Mouse (Mus musculus): ENCODE results near the gene Flt1.
A peak's percentile ranks its signal among the peaks of the same experiment; 100 is the strongest.
"Not testable (repeated sequence)": the region's sequence is repeated elsewhere in the genome, so short reads cannot be mapped to it uniquely, and the experiment has no call there.

Gene Flt1

GRCm38 (mm10) chr5:147607256-147607975 lies 118.4 kb downstream of the Flt1 start:
- DNase-seq (ENCODE audit: low read depth) = no peak

GRCm38 (mm10) chr5:147606751-147607150 lies 119.1 kb downstream of the Flt1 start:
- DNase-seq (ENCODE audit: low read depth) = no peak

- no peak for DNase-seq (ENCODE audit: low read depth)
Observed at GRCm38 (mm10) chr5:147601460-147602360, 124.1 kb downstream of the Flt1 start.

GRCm38 (mm10) chr5:147597825-147598224 lies 128.0 kb downstream of the Flt1 start:
- no peak for DNase-seq (ENCODE audit: low read depth)

- peak; percentile 31 for DNase-seq (ENCODE audit: low read depth)
Observed at GRCm38 (mm10) chr5:147589814-147590213, 136.0 kb downstream of the Flt1 start.

GRCm38 (mm10) chr5:147585070-147585469 lies 140.7 kb downstream of the Flt1 start:
- DNase-seq (ENCODE audit: low read depth) = no peak

GRCm38 (mm10) chr5:147584648-147585047 lies 141.2 kb downstream of the Flt1 start:
- DNase-seq (ENCODE audit: low read depth) = no peak

GRCm38 (mm10) chr5:147583702-147584298 lies 142.0 kb downstream of the Flt1 start:
- peak; percentile 56 for DNase-seq (ENCODE audit: low read depth)

- no peak for DNase-seq (ENCODE audit: low read depth)
Observed at GRCm38 (mm10) chr5:147580181-147580580, 145.6 kb downstream of the Flt1 start.

GRCm38 (mm10) chr5:147579691-147580090 lies 146.1 kb downstream of the Flt1 start:
- no peak for DNase-seq (ENCODE audit: low read depth)

- DNase-seq (ENCODE audit: low read depth) = no peak
Observed at GRCm38 (mm10) chr5:147579148-147579547, 146.7 kb downstream of the Flt1 start.

GRCm38 (mm10) chr5:147577003-147577402 lies 148.8 kb downstream of the Flt1 start:
- DNase-seq (ENCODE audit: low read depth) = no peak

- peak; percentile 25 for DNase-seq (ENCODE audit: low read depth)
Observed at GRCm38 (mm10) chr5:147574517-147574916, 151.3 kb downstream of the Flt1 start.

GRCm38 (mm10) chr5:147573555-147573954 lies 152.3 kb downstream of the Flt1 start:
- DNase-seq (ENCODE audit: low read depth) = no peak

GRCm38 (mm10) chr5:147572695-147573094 lies 153.1 kb downstream of the Flt1 start:
- DNase-seq (ENCODE audit: low read depth) = no peak

GRCm38 (mm10) chr5:147566335-147566734 lies 159.5 kb downstream of the Flt1 start:
- DNase-seq (ENCODE audit: low read depth) = no peak

GRCm38 (mm10) chr5:147565444-147565843 lies 160.4 kb downstream of the Flt1 start:
- no peak for DNase-seq (ENCODE audit: low read depth)

- DNase-seq (ENCODE audit: low read depth) = no peak
Observed at GRCm38 (mm10) chr5:147564140-147564590, 161.6 kb downstream of the Flt1 start.

- DNase-seq (ENCODE audit: low read depth) = no peak
Observed at GRCm38 (mm10) chr5:147563511-147564139, 162.2 kb downstream of the Flt1 start.

- DNase-seq (ENCODE audit: low read depth) = not testable (repeated sequence)
Observed at GRCm38 (mm10) chr5:147557641-147558040, 168.2 kb downstream of the Flt1 start.

- no peak for DNase-seq (ENCODE audit: low read depth)
Observed at GRCm38 (mm10) chr5:147551879-147552627, 173.8 kb downstream of the Flt1 start.

Measured in c-Kit-positive CD71-negative TER-119-negative erythroid progenitor cells, embryonic 14.5 days (primary cell).